Mouse (Mus musculus) heart, embryonic 15.5 days (tissue): Measurements from ENCODE around the gene Ppp2r5b. TPM values are rescaled to one million over a fixed set of nuclear protein-coding genes. Genes with fewer than 3 reads are reported as not detected.

ENCODE experiments used
- ATAC-seq: fragments of 200-750 bp; cut with Nextera tagmentation; replicated peaks from 2 replicates; pipeline ENCODE4 v1.8.0; 2017; ENCODE audit warnings: low read depth, moderate TSS enrichment; ENCODE audit not compliant: insufficient number of reproducible peaks, insufficient read depth, low FRiP score
- H3K27ac ChIP-seq: fragments of 300-500 bp; sonication (generic); 2 replicates; pipeline ENCODE4 v1.5.1; 2015; ENCODE audit warnings: mild to moderate bottlenecking, inconsistent platforms
- H3K27me3 ChIP-seq: fragments of 300-500 bp; sonication (generic); 2 replicates; pipeline ENCODE4 v1.6.1; 2015; ENCODE audit warnings: inconsistent platforms
- H3K36me3 ChIP-seq: fragments of 300-500 bp; sonication (generic); 2 replicates; pipeline ENCODE4 v1.6.1; 2015; ENCODE audit warnings: mild to moderate bottlenecking, inconsistent platforms
- H3K4me1 ChIP-seq: fragments of 300-500 bp; sonication (generic); replicated peaks from 2 replicates; pipeline ENCODE4 v1.6.1; 2015; ENCODE audit warnings: inconsistent platforms
- H3K4me2 ChIP-seq: fragments of 300-500 bp; sonication (generic); 2 replicates; pipeline ENCODE4 v1.6.1; 2015; ENCODE audit warnings: inconsistent platforms, mild to moderate bottlenecking, moderate library complexity
- H3K4me3 ChIP-seq: fragments of 300-500 bp; sonication (generic); 2 replicates; pipeline ENCODE4 v1.5.1; 2015; ENCODE audit warnings: mild to moderate bottlenecking, inconsistent platforms
- H3K9ac ChIP-seq: fragments of 300-500 bp; sonication (generic); 2 replicates; pipeline ENCODE4 v1.6.1; 2015; ENCODE audit warnings: mild to moderate bottlenecking, inconsistent platforms
- H3K9me3 ChIP-seq: fragments of 300-500 bp; sonication (generic); replicated peaks from 2 replicates; pipeline ENCODE4 v1.6.1; 2016; ENCODE audit warnings: inconsistent platforms
- WGBS: fragments of 180-500 bp; shearing (Covaris S2); methylation state at CpG from one replicate; pipeline ENCODE4 v1.1.7; 2015; ENCODE audit warnings: mixed read lengths; 5-methylcytosine and 5-hydroxymethylcytosine counted together
- polyA plus RNA-seq: library from polyadenylated mRNA; unstranded; fragments of >200 nt; fragmentation: Nextera tagmentation; extraction: Ambion mirVana; gene quantifications from 2 replicates; pipeline ENCODE4 v1.2.1, GENCODE M21; 2015

Ppp2r5b gene
- polyA plus RNA-seq, 1 experiment from 2014 or later: 21.4 TPM

DNA sequence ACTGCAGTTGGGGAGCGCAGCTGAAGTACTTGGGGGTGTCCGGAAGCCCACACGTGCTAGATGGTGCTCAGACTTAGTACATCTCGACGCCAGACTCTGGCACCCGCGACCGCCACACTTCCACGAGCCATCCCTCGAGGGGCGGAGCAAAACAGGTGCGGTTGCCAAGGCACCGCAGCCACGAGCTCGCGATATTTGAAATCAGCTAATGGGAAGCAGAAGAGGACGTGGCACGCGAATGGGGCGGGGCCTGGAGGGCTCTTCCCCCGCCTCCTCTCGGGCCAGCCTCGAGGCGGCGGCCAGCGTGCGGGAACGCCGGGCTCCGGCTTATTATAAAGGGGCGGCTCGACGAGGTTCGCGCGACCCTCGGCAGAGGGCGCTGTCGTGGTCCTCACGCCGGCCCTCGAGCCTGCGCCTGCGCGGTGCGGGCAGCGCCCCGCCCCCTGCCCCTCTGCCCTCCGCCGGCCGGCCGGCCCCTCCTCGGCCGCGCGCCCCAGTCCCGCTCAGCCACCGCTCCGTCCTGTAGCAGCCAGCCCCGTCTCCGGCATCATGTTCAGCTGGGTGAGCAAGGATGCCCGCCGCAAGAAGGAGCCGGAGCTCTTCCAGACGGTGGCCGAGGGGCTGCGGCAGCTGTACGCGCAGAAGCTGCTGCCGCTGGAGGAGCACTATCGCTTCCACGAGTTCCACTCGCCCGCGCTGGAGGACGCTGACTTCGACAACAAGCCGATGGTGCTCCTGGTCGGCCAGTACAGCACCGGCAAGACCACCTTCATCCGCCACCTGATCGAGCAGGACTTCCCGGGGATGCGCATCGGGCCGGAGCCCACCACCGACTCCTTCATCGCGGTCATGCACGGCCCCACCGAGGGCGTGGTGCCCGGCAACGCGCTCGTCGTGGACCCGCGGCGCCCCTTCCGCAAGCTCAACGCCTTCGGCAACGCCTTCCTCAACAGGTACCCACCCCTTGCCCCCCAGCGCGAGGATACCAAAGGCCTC lies 41.1 kb upstream of the Ppp2r5b start, which contains the start of gene Ehd1:
Gene Ehd1 (plus strand): TSS at position 300 of the 996 bp plus-strand sequence.
- H3K4me3 ChIP-seq: peak within 1 kb of the TSS; percentile 75
- peak within 1 kb of the TSS; percentile 79 for H3K27ac ChIP-seq
- peak within 1 kb of the TSS; percentile 83 for H3K9ac ChIP-seq
- H3K27me3 ChIP-seq: no peaks in the 10 kb centered on the region
- peaks cover 14% of the 10 kb centered on the region for H3K36me3 ChIP-seq
- peak within 1 kb of the TSS; percentile 98 for H3K4me2 ChIP-seq
- peaks cover 60% of the 10 kb centered on the region for H3K4me1 ChIP-seq
- WGBS: under 1% methylated on average over 101 of the region's 106 CpGs
- ATAC-seq: peak; percentile 92
- no peaks in the 10 kb centered on the region for H3K9me3 ChIP-seq

DNA sequence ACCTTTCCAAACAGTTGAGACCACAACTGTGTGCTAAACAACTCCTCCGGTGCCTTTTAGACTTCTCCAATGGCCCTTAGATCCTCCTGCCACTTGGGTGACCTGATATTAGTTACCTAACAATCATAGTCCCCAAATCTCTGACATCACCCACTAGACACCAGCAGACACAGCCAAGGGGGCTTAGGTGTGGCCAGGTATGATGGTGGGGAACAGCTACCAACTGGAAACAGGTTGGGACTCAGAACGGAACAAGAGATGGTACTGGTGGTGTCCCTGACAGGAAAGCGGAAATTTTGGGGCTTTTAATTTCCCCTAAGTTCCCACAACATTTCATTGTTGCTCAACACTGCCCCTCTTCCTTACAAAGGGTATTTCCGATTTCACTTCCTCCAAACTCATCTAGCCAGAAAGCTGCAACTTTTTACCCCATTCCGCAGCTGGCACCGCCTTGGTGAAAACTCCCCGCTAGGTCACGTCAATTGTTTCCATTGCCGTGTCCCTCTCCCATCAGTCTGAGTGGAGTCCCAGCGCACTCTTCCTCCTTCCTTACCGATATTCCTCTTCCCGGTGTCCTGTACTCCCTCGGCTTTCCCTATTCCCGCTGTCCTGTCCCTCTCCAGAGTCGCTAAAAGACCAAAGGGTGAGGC lies 40.2 kb upstream of the Ppp2r5b start:
- Histone ChIP-seq H3K4me3 (peak overlapping the region; percentile 75), H3K4me2 (peak overlapping the region; percentile 98), H3K4me1 (peaks cover 54% of the 10 kb centered on the region), H3K36me3 (peaks cover 6% of the 10 kb centered on the region; the same call in 1 of the 2 replicates), H3K9ac (peak overlapping the region; percentile 66), H3K27me3 (no peaks in the 10 kb centered on the region), H3K9me3 (no peaks in the 10 kb centered on the region), H3K27ac (peak overlapping the region; percentile 79)
- WGBS: 9% methylated on average over 15 of the region's 15 CpGs
- ATAC-seq: 0 out of 2 replicates have a peak, but pooled peaks have one; percentile 0

DNA sequence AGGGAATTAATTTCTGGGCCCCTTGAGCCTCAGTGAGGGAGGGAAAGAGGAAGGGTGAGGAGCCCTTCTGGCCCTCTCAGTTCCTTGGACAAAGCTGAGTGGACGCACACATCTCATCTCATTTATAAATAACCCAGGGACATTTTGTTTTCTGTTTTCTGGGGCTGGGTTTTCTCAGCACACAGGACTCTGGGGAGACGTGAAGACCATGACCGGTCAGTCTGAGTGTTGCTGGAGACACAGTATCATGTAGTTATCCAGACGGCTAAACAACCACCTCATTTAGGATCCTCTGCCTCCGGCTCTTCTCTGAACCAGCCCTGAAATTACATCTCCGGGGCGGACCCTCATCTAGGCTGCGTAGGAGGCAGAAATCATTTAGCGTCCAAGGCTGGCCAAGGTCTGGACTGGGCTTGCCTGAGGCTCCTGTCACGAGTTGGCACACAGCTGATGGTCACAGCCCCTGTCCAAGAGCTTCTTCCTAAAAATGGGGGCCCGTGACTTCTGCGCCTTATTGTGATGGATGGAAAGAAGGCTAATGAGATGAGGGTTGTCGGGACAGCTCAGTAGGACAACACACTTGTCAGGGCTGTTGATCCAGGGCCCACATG lies 38.4 kb upstream of the Ppp2r5b start:
- H3K4me2 ChIP-seq: no peak overlapping the region
- no peaks in the 10 kb centered on the region for H3K27me3 ChIP-seq
- no peak overlapping the region for H3K4me3 ChIP-seq
- no peak overlapping the region for H3K9ac ChIP-seq
- no peaks in the 10 kb centered on the region for H3K36me3 ChIP-seq
- H3K4me1 ChIP-seq: peaks cover 36% of the 10 kb centered on the region
- no peak for ATAC-seq
- no peaks in the 10 kb centered on the region for H3K9me3 ChIP-seq
- WGBS: 83% methylated on average over 13 of the region's 13 CpGs
- no peak overlapping the region for H3K27ac ChIP-seq

DNA sequence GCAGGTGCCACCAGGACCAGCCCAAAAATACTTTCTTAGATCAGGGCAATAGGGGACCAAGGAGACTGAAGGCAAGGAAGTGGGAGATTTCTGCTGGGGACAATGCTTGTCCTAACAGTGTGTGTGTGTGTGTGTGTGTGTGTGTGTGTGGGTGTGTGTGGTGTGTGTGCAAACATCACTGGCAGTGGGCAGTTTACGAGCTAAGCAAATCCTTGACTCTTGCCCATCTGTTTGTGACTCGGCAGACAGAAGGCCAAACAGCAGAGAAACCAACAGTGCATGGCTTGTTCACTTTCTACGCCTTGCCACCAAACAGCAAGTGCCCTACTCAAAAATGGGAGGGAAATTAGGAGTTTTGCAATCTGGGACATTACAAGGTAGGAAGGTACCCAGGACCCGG lies 37.9 kb upstream of the Ppp2r5b start:
- Histone ChIP-seq H3K9me3 (no peaks in the 10 kb centered on the region), H3K9ac (no peak overlapping the region), H3K27me3 (no peaks in the 10 kb centered on the region), H3K4me3 (no peak overlapping the region), H3K27ac (peak overlapping the region; percentile 50; the same call in 1 of the 2 replicates), H3K4me1 (peaks cover 31% of the 10 kb centered on the region), H3K36me3 (no peaks in the 10 kb centered on the region), H3K4me2 (no peak overlapping the region)
- WGBS: 84% methylated on average over 4 of the region's 4 CpGs
- no peak for ATAC-seq

DNA sequence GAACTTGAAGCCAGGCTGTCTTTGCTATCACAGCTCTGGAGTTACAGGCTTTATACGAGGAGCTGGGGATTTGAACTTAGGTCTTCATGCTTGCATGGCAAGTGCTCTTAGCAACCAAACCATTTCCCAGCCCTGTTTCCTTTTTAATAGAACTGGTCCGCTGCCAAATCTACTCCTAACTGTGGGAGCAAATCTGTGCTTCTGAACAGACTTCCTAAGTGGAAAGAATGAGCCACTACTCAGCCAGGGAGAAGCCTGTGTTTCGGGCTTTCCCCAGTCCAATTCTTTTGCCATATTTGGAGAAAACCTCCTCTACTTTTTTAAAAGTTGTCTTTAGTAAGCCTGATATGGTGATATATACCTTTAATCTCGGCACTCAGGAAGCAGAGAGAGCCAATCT lies 37.1 kb upstream of the Ppp2r5b start:
- ATAC-seq: no peak
- Histone ChIP-seq H3K27me3 (no peaks in the 10 kb centered on the region), H3K9ac (no peak overlapping the region), H3K4me2 (no peak overlapping the region), H3K9me3 (no peaks in the 10 kb centered on the region), H3K4me1 (peaks cover 26% of the 10 kb centered on the region), H3K27ac (peak overlapping the region; percentile 50; the same call in 1 of the 2 replicates), H3K36me3 (no peaks in the 10 kb centered on the region), H3K4me3 (no peak overlapping the region)
- 57% methylated on average over 4 of the region's 4 CpGs for WGBS

DNA sequence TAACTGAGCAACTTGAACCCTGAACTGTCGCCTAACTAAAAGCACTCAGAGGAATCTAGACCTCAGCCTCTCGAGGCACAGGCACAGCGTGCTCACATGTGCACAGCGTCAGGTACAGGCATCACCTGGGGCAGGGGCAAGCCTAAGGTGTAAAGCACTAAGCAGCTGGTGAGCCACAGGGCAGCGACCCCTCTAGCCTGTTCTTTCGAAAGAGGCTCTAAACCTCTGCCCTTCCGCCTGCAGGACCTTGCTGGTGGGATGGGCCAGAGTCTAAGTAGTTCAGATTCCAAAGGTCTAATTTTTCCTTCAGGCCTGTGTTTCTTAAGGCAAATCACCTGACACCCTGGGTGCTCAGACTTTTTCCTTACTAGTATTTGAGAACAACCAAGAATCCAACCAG lies 36.4 kb upstream of the Ppp2r5b start:
- H3K4me3 ChIP-seq: no peak overlapping the region
- no peaks in the 10 kb centered on the region for H3K9me3 ChIP-seq
- no peak for ATAC-seq
- 76% methylated on average over 7 of the region's 7 CpGs for WGBS
- H3K27me3 ChIP-seq: no peaks in the 10 kb centered on the region
- peaks cover 23% of the 10 kb centered on the region for H3K4me1 ChIP-seq
- H3K4me2 ChIP-seq: no peak overlapping the region
- H3K27ac ChIP-seq: no peak overlapping the region
- H3K36me3 ChIP-seq: no peaks in the 10 kb centered on the region
- no peak overlapping the region for H3K9ac ChIP-seq

DNA sequence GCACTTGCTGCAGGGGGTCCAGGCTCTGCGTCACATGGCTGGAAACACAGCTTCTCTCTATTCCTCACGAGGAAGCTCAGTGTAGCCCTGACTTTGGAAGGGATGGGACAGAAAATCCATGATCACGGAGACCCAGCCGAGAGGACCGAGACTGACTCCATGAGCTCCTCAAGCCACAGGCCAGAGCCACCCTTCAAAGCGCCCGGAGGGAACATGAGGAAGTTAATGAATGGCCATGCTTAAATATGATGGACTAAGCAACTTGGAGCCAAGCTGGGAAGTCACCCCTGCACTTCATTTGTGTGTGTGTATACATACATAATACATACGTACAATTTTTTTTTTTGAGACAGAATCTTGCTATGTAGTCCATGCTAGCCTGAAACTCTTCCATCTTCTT lies 35.5 kb upstream of the Ppp2r5b start:
- 50% methylated on average over 8 of the region's 8 CpGs for WGBS
- no peak for ATAC-seq
- no peaks in the 10 kb centered on the region for H3K27me3 ChIP-seq
- no peak overlapping the region for H3K9ac ChIP-seq
- H3K4me1 ChIP-seq: peaks cover 21% of the 10 kb centered on the region
- H3K4me2 ChIP-seq: no peak overlapping the region
- no peaks in the 10 kb centered on the region for H3K36me3 ChIP-seq
- no peak overlapping the region for H3K4me3 ChIP-seq
- no peaks in the 10 kb centered on the region for H3K9me3 ChIP-seq
- H3K27ac ChIP-seq: no peak overlapping the region

DNA sequence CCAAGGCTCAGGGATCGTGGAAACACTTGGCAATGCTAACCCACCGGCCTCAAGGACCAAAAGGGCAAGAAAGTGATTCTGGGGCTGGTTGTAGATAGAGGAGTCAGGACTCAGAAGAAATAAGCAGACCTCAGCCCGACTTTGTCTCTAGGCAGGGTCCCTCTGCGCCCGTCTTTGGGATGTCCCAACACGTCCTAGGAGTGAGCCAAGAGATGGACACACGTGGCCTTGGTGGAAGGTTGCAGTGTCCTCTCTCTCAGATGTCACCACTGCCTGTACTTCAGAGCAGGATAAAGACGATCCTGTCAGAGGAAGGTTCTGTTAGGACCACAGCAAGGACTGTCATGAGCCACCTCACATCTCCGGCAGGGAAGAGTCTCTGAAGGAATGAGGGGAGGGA lies 35.0 kb upstream of the Ppp2r5b start:
- Histone ChIP-seq H3K27me3 (no peaks in the 10 kb centered on the region), H3K9ac (no peak overlapping the region), H3K9me3 (no peaks in the 10 kb centered on the region), H3K36me3 (no peaks in the 10 kb centered on the region), H3K4me2 (no peak overlapping the region), H3K4me3 (no peak overlapping the region), H3K4me1 (peaks cover 16% of the 10 kb centered on the region), H3K27ac (no peak overlapping the region)
- ATAC-seq: no peak
- WGBS: 55% methylated on average over 9 of the region's 9 CpGs

DNA sequence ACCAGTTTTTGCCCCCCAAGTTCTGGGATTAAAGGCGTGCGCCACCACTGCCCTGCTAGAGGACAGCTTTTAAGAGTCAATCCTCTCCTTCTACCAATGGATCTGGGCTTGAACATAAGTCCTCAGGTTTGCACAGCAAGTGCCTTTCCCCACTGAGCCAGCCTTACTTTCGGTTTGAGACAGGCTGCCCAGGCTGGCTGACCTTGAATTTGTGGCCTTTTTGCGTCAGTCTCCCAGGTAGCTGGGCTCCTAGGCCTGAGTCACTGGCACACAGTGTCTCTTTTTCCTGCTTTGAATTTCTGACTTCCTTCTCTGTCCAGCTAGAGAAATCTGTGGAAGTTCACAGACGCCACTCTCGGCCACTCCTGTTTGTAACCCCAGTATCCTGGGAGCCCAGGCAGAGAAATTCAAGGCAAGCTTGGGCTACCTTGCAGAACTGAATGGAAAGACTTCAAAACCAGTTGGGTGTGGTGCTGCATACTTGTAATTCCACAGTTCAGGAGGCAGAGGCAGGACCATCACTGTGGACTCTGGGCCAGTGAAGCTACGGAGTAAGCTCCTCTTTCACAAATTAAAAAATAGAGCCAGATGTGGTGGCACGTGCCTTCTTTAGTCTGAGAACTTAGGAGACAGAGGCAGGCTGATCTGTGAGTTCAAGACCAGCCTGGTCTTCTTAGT lies 34.3 kb upstream of the Ppp2r5b start:
- no peak overlapping the region for H3K4me3 ChIP-seq
- 87% methylated on average over 8 of the region's 8 CpGs for WGBS
- no peak overlapping the region for H3K27ac ChIP-seq
- H3K9ac ChIP-seq: no peak overlapping the region
- peaks cover 10% of the 10 kb centered on the region for H3K4me1 ChIP-seq
- H3K27me3 ChIP-seq: no peaks in the 10 kb centered on the region
- H3K4me2 ChIP-seq: no peak overlapping the region
- H3K36me3 ChIP-seq: no peaks in the 10 kb centered on the region
- ATAC-seq: no peak
- H3K9me3 ChIP-seq: no peaks in the 10 kb centered on the region

DNA sequence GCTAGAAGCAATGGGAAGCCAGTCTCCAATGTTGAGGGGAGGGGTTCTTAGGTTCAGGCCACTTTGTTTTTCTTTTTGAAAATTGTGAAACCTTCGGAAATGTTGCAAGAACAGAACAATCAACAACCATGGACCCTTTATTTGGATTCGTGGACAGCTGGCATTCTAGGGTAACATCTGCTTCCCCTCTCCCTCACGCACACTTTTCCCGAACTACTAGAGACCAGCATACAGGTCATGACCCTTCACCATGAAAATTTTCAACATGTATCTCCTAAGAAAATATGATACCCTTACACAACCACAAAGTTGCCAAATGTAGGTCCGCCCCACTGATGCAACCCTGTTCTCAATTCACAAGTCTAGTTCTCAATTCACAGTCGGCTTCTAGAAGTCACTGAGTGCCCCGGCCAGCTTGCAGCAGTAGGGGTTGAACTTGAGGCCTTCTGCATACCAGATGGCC lies 33.0 kb upstream of the Ppp2r5b start:
- no peaks in the 10 kb centered on the region for H3K36me3 ChIP-seq
- H3K4me3 ChIP-seq: no peak overlapping the region
- no peak overlapping the region for H3K27ac ChIP-seq
- H3K4me1 ChIP-seq: peaks cover 10% of the 10 kb centered on the region
- H3K4me2 ChIP-seq: no peak overlapping the region
- ATAC-seq: no peak
- no peak overlapping the region for H3K9ac ChIP-seq
- H3K27me3 ChIP-seq: no peaks in the 10 kb centered on the region
- WGBS: 82% methylated on average over 7 of the region's 7 CpGs
- H3K9me3 ChIP-seq: no peaks in the 10 kb centered on the region

DNA sequence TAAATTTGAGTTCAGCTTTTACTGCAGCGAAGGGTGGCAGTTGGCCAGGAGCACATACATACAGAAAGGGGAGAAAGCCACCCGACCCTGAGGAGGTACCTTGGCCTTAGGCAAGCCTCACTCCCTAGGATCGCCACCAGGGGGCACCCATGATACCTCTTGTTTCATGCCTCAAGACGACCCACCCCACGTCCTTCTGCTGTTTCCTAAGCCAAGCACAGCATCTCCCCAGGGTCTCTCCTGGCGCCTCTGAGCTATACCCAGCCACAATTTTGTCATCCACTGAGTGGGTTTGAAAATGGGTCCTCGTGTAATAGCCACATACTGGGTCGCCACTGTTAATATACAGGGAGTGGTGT lies 32.5 kb upstream of the Ppp2r5b start:
- Histone ChIP-seq H3K27ac (no peak overlapping the region), H3K9ac (no peak overlapping the region), H3K4me1 (peaks cover 10% of the 10 kb centered on the region), H3K36me3 (no peaks in the 10 kb centered on the region), H3K27me3 (no peaks in the 10 kb centered on the region), H3K9me3 (no peaks in the 10 kb centered on the region), H3K4me3 (no peak overlapping the region), H3K4me2 (no peak overlapping the region)
- 9% methylated on average over 8 of the region's 8 CpGs for WGBS
- ATAC-seq: peak; percentile 54
